Mouse (Mus musculus) kidney, embryonic 15.5 days (tissue): ENCODE results near the gene Scamp1. TPM values are rescaled to one million over a fixed set of nuclear protein-coding genes. Genes with fewer than 3 reads are reported as not detected.

Experiments used
- ATAC-seq: fragments of 200-750 bp; cut with Nextera tagmentation; replicated peaks from 2 replicates; pipeline ENCODE4 v1.8.0; 2017; ENCODE audit warnings: moderate TSS enrichment; ENCODE audit not compliant: low FRiP score
- H3K27ac ChIP-seq: fragments of 300-500 bp; sonication (generic); 2 replicates; pipeline ENCODE4 v1.5.1; 2015; ENCODE audit warnings: mild to moderate bottlenecking, inconsistent platforms
- H3K27me3 ChIP-seq: fragments of 300-500 bp; sonication (generic); 2 replicates; pipeline ENCODE4 v1.6.1; 2015; ENCODE audit warnings: inconsistent platforms
- H3K36me3 ChIP-seq: fragments of 300-500 bp; sonication (generic); 2 replicates; pipeline ENCODE4 v1.6.1; 2015; ENCODE audit warnings: inconsistent platforms
- H3K4me1 ChIP-seq: fragments of 300-500 bp; sonication (generic); 2 replicates; pipeline ENCODE4 v1.6.1; 2015; ENCODE audit warnings: inconsistent platforms
- H3K4me2 ChIP-seq: fragments of 300-500 bp; sonication (generic); 2 replicates; pipeline ENCODE4 v1.6.1; 2015; ENCODE audit warnings: moderate library complexity, mild to moderate bottlenecking, inconsistent platforms
- H3K4me3 ChIP-seq: fragments of 300-500 bp; sonication (generic); replicated peaks from 2 replicates; pipeline ENCODE4 v1.5.1; 2015; ENCODE audit warnings: mild to moderate bottlenecking, inconsistent platforms
- H3K9ac ChIP-seq: fragments of 300-500 bp; sonication (generic); 2 replicates; pipeline ENCODE4 v1.6.1; 2015; ENCODE audit warnings: mild to moderate bottlenecking, inconsistent platforms
- H3K9me3 ChIP-seq: fragments of 300-500 bp; sonication (generic); replicated peaks from 2 replicates; pipeline ENCODE4 v1.6.1; 2016; ENCODE audit warnings: inconsistent platforms
- WGBS: fragments of 180-500 bp; shearing (Covaris S2); methylation state at CpG from one replicate; pipeline ENCODE4 v1.1.7; 2015; ENCODE audit warnings: mixed read lengths; 5-methylcytosine and 5-hydroxymethylcytosine counted together
- polyA plus RNA-seq: library from polyadenylated mRNA; unstranded; fragments of >200 nt; fragmentation: Nextera tagmentation; extraction: Ambion mirVana; gene quantifications from 2 replicates; pipeline ENCODE4 v1.2.1, GENCODE M21; 2015

The Scamp1 gene
- polyA plus RNA-seq, 1 experiment from 2014 or later: 33.2 TPM

DNA sequence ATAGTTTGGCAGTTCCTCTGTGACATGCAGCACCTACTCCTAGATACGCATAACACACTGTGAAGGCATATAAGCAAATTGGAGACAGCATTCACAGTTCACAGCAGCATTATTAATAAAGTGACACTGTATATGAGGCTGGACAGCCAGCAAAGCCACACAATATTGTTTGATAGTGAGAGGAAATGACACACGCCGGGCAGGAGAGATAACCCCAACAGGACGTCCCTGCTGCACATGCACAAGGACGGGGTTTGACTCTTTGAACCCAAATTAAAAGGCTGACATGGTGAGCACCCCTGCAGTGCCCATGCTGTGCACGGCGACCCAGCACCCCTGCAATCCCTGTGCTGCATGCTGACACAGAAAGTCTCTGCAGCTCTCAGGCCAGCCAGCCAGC, 17.5 kb downstream of the Scamp1 start:
- H3K4me1 ChIP-seq: peaks cover 7% of the 10 kb centered on the region
- no peak overlapping the region for H3K4me3 ChIP-seq
- no peaks in the 10 kb centered on the region for H3K27me3 ChIP-seq
- H3K4me2 ChIP-seq: no peak overlapping the region
- no peak overlapping the region for H3K27ac ChIP-seq
- 49% methylated on average over 7 of the region's 7 CpGs for WGBS
- no peaks in the 10 kb centered on the region for H3K9me3 ChIP-seq
- H3K9ac ChIP-seq: no peak overlapping the region
- ATAC-seq: no peak
- H3K36me3 ChIP-seq: no peaks in the 10 kb centered on the region

DNA sequence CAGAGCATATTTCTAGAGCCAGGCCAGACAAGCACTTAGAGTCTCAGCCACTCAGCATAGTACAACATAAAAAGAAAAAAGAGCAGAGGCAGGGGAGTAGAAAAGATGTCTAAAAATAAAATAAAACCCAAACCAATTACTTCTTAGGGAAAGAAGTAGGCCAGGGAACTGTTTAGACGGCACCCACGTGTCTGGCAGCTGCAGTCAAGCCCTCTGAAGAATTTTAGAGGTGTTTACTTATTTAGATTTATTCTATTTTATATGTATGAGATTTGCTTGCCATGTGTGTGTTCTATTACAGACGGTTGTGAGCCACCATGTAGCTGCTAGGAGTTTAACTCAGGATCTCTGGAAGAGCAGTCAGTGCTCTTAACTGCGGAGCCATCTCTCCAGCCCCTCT, 18.5 kb downstream of the Scamp1 start:
- Histone ChIP-seq H3K4me3 (no peak overlapping the region), H3K27me3 (no peaks in the 10 kb centered on the region), H3K9ac (no peak overlapping the region), H3K27ac (no peak overlapping the region), H3K4me1 (peaks cover 7% of the 10 kb centered on the region), H3K9me3 (no peaks in the 10 kb centered on the region), H3K4me2 (no peak overlapping the region), H3K36me3 (no peaks in the 10 kb centered on the region)
- no peak for ATAC-seq
- 61% methylated on average over 4 of the region's 4 CpGs for WGBS

DNA sequence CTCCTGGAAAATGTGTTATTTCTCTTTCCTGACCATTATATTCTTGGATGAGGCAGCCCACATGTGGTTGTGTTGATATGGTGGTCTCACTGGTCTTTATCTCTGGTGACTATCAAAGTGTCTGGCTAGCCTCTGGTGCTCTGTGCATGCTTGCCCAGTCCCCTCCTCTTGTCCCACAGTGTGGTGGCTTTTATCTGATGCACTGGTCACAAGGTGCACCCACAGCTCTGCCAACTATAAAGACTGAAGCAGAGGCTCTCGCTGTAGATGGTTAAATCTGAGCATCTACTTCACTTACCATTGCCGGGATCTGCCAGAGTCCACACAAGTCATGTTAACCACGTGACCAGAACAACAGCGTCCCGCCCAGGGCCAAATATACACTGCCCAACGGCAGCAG, 19.1 kb downstream of the Scamp1 start:
- Histone ChIP-seq H3K36me3 (no peaks in the 10 kb centered on the region), H3K27ac (no peak overlapping the region), H3K4me3 (no peak overlapping the region), H3K4me2 (no peak overlapping the region), H3K4me1 (0 out of 2 replicates have a peak, but pooled peaks cover 3% of the 10 kb centered on the region), H3K27me3 (no peaks in the 10 kb centered on the region), H3K9me3 (no peaks in the 10 kb centered on the region), H3K9ac (no peak overlapping the region)
- ATAC-seq: no peak
- WGBS: 91% methylated on average over 6 of the region's 6 CpGs

DNA sequence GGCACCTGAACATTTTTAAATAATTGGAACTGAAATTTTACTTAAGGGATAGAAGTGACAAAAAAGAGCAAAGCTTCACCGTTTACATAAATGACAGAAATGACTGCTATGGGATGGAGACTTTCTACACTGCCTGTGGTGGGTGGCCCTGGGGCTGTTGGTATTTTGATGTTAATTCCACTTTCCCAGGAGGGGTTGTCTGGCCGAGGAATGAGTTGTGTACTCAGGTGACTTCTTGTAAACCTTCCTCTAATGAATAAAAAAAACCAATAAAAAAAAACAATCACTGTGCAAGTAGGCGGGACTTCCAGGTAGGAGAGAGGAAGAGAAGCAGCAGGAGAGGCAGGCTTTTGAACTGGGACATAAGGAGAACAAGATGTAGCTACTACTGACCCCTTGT, 20.4 kb downstream of the Scamp1 start:
- ATAC-seq: no peak

DNA sequence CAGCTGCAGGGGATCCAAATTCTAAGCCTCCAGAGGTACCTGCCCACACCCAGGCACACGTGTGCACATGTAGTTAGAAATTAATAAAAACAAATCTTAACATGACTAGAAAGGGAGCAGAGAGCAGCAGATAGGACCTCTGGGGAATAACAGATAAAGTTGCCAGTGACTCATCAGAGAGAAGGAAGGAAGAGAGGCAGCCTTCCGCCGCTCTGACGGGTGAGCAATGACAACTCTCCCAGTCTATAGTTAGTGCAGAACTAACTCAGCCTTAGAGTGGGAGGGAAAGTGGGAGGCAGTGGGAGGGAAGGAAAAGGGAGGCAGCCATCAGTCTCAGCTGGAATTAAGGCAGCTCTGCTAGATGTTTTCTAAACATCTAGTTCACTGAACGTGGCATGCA, 21.7 kb downstream of the Scamp1 start:
- Histone ChIP-seq H3K4me1 (0 out of 2 replicates have a peak, but pooled peaks cover 3% of the 10 kb centered on the region), H3K9me3 (no peaks in the 10 kb centered on the region), H3K27ac (no peak overlapping the region), H3K36me3 (no peaks in the 10 kb centered on the region), H3K27me3 (no peaks in the 10 kb centered on the region), H3K4me3 (no peak overlapping the region), H3K4me2 (no peak overlapping the region), H3K9ac (no peak overlapping the region)
- peak; percentile 46 for ATAC-seq
- 41% methylated on average over 5 of the region's 5 CpGs for WGBS

More for the DNA sequence above, 20.4 kb downstream of the Scamp1 start:
- no peak overlapping the region for H3K4me2 ChIP-seq
- H3K4me3 ChIP-seq: no peak overlapping the region
- no peaks in the 10 kb centered on the region for H3K27me3 ChIP-seq
- no peak overlapping the region for H3K9ac ChIP-seq
- 79% methylated on average over 3 of the region's 3 CpGs for WGBS
- H3K36me3 ChIP-seq: no peaks in the 10 kb centered on the region
- H3K27ac ChIP-seq: no peak overlapping the region
- 0 out of 2 replicates have a peak, but pooled peaks cover 3% of the 10 kb centered on the region for H3K4me1 ChIP-seq
- H3K9me3 ChIP-seq: no peaks in the 10 kb centered on the region

DNA sequence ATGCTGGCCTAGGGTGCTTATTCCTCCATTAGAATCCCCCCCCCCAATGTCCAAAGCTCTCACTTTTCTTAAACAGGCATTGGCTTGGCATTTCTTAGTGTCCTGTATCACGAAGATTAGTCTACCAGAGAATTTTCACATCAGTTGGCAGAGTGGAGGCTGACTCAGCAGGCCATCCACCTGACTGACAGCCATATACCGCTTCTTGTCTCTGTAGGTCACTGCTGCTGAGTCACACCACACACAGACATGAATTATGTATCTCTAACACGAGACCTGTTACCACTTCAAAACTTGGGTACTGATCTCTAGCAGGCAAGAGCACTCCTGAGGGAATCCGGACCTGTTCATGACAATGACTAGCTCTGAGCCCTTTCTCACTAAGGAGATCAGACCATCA, 23.1 kb downstream of the Scamp1 start:
- no peak overlapping the region for H3K9ac ChIP-seq
- no peak overlapping the region for H3K4me2 ChIP-seq
- ATAC-seq: no peak
- WGBS: 71% methylated on average over 4 of the region's 4 CpGs
- H3K36me3 ChIP-seq: no peaks in the 10 kb centered on the region
- H3K9me3 ChIP-seq: no peaks in the 10 kb centered on the region
- H3K27me3 ChIP-seq: no peaks in the 10 kb centered on the region
- peaks cover 1% of the 10 kb centered on the region; the same call in 1 of the 2 replicates for H3K4me1 ChIP-seq
- no peak overlapping the region for H3K27ac ChIP-seq
- H3K4me3 ChIP-seq: no peak overlapping the region

DNA sequence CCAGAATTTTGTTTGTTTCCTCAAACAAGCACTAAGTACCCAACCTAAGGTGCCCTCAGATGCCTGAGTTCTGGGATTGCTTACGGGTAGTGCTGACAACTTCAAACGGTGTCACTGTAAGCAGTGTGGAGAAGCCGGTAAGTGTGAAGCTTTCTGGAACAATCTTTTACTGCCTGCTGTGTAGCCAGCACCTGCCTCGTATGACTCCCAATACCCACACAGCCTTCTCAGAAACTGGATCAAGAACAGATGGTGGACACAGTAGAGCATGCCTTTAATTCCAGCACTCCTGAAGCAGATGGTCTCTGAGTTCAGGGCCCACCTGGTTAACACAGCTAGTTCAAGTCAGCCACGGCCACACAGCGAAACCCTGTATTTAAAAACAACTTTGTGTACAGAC, 24.0 kb downstream of the Scamp1 start:
- Histone ChIP-seq H3K9ac (no peak overlapping the region), H3K27ac (no peak overlapping the region), H3K4me2 (no peak overlapping the region), H3K9me3 (no peaks in the 10 kb centered on the region), H3K4me1 (peaks cover 6% of the 10 kb centered on the region; the same call in 1 of the 2 replicates), H3K36me3 (no peaks in the 10 kb centered on the region), H3K27me3 (no peaks in the 10 kb centered on the region), H3K4me3 (no peak overlapping the region)
- no peak for ATAC-seq
- WGBS: 72% methylated on average over 6 of the region's 6 CpGs

DNA sequence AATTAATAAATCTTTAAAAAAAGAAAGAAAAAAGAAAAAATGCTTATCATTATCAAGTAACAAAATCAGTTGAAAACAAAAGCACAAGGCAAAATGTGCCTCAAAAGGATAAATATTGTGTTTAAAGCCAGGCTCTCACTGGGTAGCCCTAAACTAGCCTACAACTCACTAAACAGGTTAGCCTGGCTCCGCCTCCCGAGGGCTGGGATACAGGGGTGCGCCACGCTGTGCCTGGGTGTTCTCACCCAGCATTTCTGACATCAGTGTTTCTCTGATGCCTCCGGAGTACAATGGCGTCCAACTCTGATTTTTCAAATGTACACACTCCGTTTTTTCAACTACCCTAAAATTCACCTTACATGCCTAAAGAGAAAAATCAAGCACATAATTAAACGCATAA, 24.7 kb downstream of the Scamp1 start:
- H3K9ac ChIP-seq: no peak overlapping the region
- no peak overlapping the region for H3K4me2 ChIP-seq
- H3K27me3 ChIP-seq: no peaks in the 10 kb centered on the region
- WGBS: 86% methylated on average over 8 of the region's 8 CpGs
- H3K4me1 ChIP-seq: peaks cover 6% of the 10 kb centered on the region; the same call in 1 of the 2 replicates
- H3K9me3 ChIP-seq: no peaks in the 10 kb centered on the region
- H3K4me3 ChIP-seq: no peak overlapping the region
- no peaks in the 10 kb centered on the region for H3K36me3 ChIP-seq
- no peak for ATAC-seq
- H3K27ac ChIP-seq: no peak overlapping the region

DNA sequence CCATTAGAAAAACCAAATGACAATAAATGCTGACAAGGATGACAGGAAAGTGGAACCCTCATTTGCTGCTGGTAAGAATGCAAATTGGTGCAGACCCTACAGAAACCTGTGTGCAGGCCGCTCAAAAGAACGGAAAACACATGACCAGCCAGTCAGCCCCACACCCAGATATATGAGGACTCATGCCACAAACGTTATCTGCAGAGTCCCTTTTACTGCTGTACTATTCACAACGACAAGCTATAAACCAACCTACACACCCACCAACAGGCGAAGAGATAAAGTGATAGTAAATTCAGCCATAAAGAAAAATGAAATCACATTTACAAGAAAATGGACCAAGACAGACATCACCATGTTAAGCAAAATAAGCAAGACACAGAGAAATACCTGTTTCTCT, 26.4 kb downstream of the Scamp1 start:
- Histone ChIP-seq H3K4me3 (no peak overlapping the region), H3K4me2 (no peak overlapping the region), H3K4me1 (peaks cover 6% of the 10 kb centered on the region; the same call in 1 of the 2 replicates), H3K9me3 (no peaks in the 10 kb centered on the region), H3K36me3 (no peaks in the 10 kb centered on the region), H3K9ac (no peak overlapping the region), H3K27me3 (no peaks in the 10 kb centered on the region), H3K27ac (no peak overlapping the region)
- ATAC-seq: no peak
- 73% methylated on average over 5 of the region's 5 CpGs for WGBS

DNA sequence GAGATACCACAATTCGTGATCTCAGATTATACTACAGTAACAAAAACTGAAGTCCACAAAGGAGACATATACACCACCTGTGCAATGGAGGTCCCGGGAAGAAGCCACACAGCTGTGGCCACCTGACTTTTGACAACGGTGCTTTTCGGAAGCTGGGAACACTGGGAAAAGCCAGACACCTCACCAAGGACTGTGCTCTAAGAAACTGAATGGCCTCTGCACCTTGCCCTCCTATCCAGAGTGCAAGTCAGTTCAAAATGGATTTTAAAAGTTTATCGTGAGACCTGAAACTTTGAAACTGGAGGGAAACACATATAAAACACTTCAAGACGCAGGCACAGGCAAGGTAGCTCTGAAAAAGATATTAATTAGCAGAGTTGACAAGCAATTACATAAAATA, 27.1 kb downstream of the Scamp1 start:
- H3K4me1 ChIP-seq: peaks cover 6% of the 10 kb centered on the region; the same call in 1 of the 2 replicates
- no peak overlapping the region for H3K4me2 ChIP-seq
- H3K27ac ChIP-seq: no peak overlapping the region
- 83% methylated on average over 6 of the region's 6 CpGs for WGBS
- ATAC-seq: no peak
- H3K9ac ChIP-seq: no peak overlapping the region
- no peaks in the 10 kb centered on the region for H3K36me3 ChIP-seq
- H3K9me3 ChIP-seq: no peaks in the 10 kb centered on the region
- no peak overlapping the region for H3K4me3 ChIP-seq
- no peaks in the 10 kb centered on the region for H3K27me3 ChIP-seq

DNA sequence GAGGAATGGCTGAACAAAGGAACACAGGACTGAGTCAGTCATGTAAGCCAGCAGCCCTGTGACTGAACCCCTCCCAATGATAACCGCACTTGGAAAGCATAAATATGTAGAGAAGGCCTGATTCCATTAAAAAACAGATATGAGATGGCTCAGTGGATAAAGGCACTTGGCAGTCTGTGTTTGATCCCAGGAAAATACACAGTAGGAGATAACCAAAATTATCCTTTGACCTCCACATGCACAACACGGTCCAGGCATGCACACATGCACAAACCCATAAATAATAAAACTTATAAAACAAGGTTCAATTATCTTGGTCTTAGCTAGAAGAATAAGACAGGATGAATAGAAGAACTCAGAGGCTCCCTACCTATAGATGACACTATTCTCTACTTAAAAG, 27.9 kb downstream of the Scamp1 start:
- no peaks in the 10 kb centered on the region for H3K27me3 ChIP-seq
- no peak overlapping the region for H3K9ac ChIP-seq
- H3K9me3 ChIP-seq: no peaks in the 10 kb centered on the region
- no peak for ATAC-seq
- no peak overlapping the region for H3K4me3 ChIP-seq
- H3K27ac ChIP-seq: no peak overlapping the region
- WGBS: 66% methylated on average over 2 of the region's 2 CpGs
- H3K36me3 ChIP-seq: no peaks in the 10 kb centered on the region
- H3K4me1 ChIP-seq: peaks cover 9% of the 10 kb centered on the region; the same call in 1 of the 2 replicates
- H3K4me2 ChIP-seq: no peak overlapping the region

DNA sequence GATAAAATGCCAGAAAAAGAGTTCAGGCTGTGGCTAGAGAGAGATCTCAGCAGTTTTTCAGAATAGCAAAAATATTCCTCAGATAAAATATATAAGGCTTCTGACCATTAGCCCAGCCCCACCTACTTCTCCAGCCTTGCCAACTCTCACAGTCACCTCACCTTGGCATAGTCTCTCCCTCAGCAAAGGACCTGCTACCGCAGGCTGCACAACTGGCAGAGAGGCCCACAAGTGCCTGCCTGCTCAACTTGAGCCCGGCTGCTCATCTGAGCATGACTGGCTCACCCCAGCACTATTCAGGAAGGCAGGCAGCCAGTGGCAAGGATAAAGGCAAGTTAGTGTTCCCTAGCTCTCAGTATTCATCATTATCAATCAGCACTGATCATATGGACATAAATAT, 30.5 kb downstream of the Scamp1 start:
- Histone ChIP-seq H3K4me3 (no peak overlapping the region), H3K4me2 (no peak overlapping the region), H3K36me3 (no peaks in the 10 kb centered on the region), H3K27ac (no peak overlapping the region), H3K4me1 (peaks cover 9% of the 10 kb centered on the region; the same call in 1 of the 2 replicates), H3K9ac (no peak overlapping the region), H3K27me3 (no peaks in the 10 kb centered on the region), H3K9me3 (no peaks in the 10 kb centered on the region)
- WGBS: 83% methylated on average over 2 of the region's 2 CpGs
- ATAC-seq: no peak

DNA sequence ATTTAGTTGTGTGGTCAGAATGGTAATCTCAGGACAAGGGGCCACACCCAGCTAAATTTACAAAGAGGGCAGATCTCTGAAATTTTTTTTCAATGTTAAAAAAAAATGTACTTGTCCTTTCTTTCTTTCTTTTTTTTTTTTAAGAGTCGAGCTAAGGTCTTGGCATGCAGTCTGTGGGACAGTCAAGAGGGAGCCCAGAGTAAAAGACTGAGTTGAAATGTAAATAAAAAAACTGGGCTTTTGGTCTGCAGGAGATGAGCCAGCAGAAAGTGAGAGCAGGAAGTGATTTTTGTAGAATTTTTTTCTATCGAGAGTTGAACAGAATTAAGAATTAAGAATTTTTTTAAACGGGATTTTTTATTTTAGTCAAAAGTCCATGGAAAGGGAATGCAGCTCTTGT, 31.4 kb downstream of the Scamp1 start:
- H3K4me3 ChIP-seq: no peak overlapping the region
- H3K4me1 ChIP-seq: peaks cover 9% of the 10 kb centered on the region; the same call in 1 of the 2 replicates
- 84% methylated on average over 3 of the region's 3 CpGs for WGBS
- no peak overlapping the region for H3K9ac ChIP-seq
- H3K9me3 ChIP-seq: no peaks in the 10 kb centered on the region
- no peak for ATAC-seq
- no peak overlapping the region for H3K4me2 ChIP-seq
- H3K36me3 ChIP-seq: no peaks in the 10 kb centered on the region
- H3K27ac ChIP-seq: no peak overlapping the region
- no peaks in the 10 kb centered on the region for H3K27me3 ChIP-seq
